Mouse (Mus musculus): ENCODE results near the gene Nectin3. TPM values are rescaled to one million over a fixed set of nuclear protein-coding genes. Genes with fewer than 3 reads are reported as not detected.
"Not testable (repeated sequence)": the region's sequence is repeated elsewhere in the genome, so short reads cannot be mapped to it uniquely, and the experiment has no call there.

Nectin3 gene
- polyA plus RNA-seq, 1 experiment from 2014 or later, result 31.1 TPM

- Histone ChIP-seq H3K4me1 (peaks cover 12% of the 10 kb centered on the region; the same call in 1 of the 2 replicates), H3K9me3 (no peaks in the 10 kb centered on the region), H3K36me3 (replicated peaks) (no peaks in the 10 kb centered on the region), H3K4me2 (no peak overlapping the region), H3K27me3 (replicated peaks) (no peaks in the 10 kb centered on the region), H3K9ac (no peak overlapping the region), H3K4me3 (no peak overlapping the region), H3K27ac (no peak overlapping the region)
- ATAC-seq (replicated peaks), result no peak
- WGBS, result 95% methylated on average over 15 of the region's 15 CpGs
These were observed 90.3 kb downstream of the Nectin3 start for GRCm38 (mm10) chr16:46407997-46408396.

GRCm38 (mm10) chr16:46406844-46407639, 91.3 kb downstream of the Nectin3 start:
- 90% methylated on average over 7 of the region's 7 CpGs for WGBS
- no peak overlapping the region for H3K27ac ChIP-seq
- no peak for ATAC-seq (replicated peaks)
- peaks cover 12% of the 10 kb centered on the region; the same call in 1 of the 2 replicates for H3K4me1 ChIP-seq
- H3K9me3 ChIP-seq, result no peaks in the 10 kb centered on the region
- no peak overlapping the region for H3K9ac ChIP-seq
- H3K36me3 ChIP-seq (replicated peaks), result no peaks in the 10 kb centered on the region
- H3K4me3 ChIP-seq, result no peak overlapping the region
- no peaks in the 10 kb centered on the region for H3K27me3 ChIP-seq (replicated peaks)
- no peak overlapping the region for H3K4me2 ChIP-seq

- no peaks in the 10 kb centered on the region for H3K27me3 ChIP-seq (replicated peaks)
- H3K36me3 ChIP-seq (replicated peaks), result no peaks in the 10 kb centered on the region
- no peak for ATAC-seq (replicated peaks)
- H3K9ac ChIP-seq, result no peak overlapping the region
- no peaks in the 10 kb centered on the region for H3K4me1 ChIP-seq
- H3K9me3 ChIP-seq, result no peaks in the 10 kb centered on the region
- 93% methylated on average over 4 of the region's 4 CpGs for WGBS
- H3K4me3 ChIP-seq, result no peak overlapping the region
- H3K27ac ChIP-seq, result no peak overlapping the region
- no peak overlapping the region for H3K4me2 ChIP-seq
These were observed 100.4 kb downstream of the Nectin3 start for GRCm38 (mm10) chr16:46397945-46398344.

- no peaks in the 10 kb centered on the region for H3K27me3 ChIP-seq (replicated peaks)
- H3K4me2 ChIP-seq, result no peak overlapping the region
- H3K36me3 ChIP-seq (replicated peaks), result no peaks in the 10 kb centered on the region
- H3K9ac ChIP-seq, result no peak overlapping the region
- peaks cover 26% of the 10 kb centered on the region for H3K4me1 ChIP-seq
- no peak overlapping the region for H3K4me3 ChIP-seq
- peak; percentile 72 for ATAC-seq (replicated peaks)
- WGBS, result 29% methylated on average over 6 of the region's 6 CpGs
- no peaks in the 10 kb centered on the region for H3K9me3 ChIP-seq
- no peak overlapping the region for H3K27ac ChIP-seq
These were observed 108.8 kb downstream of the Nectin3 start for GRCm38 (mm10) chr16:46389415-46390033.

- WGBS, result 24% methylated on average over 11 of the region's 11 CpGs
- ATAC-seq (replicated peaks), result peak; percentile 55
- Histone ChIP-seq H3K36me3 (replicated peaks) (no peaks in the 10 kb centered on the region), H3K4me2 (no peak overlapping the region), H3K4me1 (peaks cover 26% of the 10 kb centered on the region), H3K4me3 (no peak overlapping the region), H3K9me3 (no peaks in the 10 kb centered on the region), H3K27ac (0 out of 2 replicates have a peak overlapping the region, but pooled peaks have one; percentile 45), H3K27me3 (replicated peaks) (no peaks in the 10 kb centered on the region), H3K9ac (no peak overlapping the region)
These were observed 109.6 kb downstream of the Nectin3 start for GRCm38 (mm10) chr16:46388527-46389414.

- no peak overlapping the region for H3K27ac ChIP-seq
- no peak for ATAC-seq (replicated peaks)
- no peak overlapping the region for H3K4me2 ChIP-seq
- H3K9me3 ChIP-seq, result no peaks in the 10 kb centered on the region
- 78% methylated on average over 5 of the region's 5 CpGs for WGBS
- no peaks in the 10 kb centered on the region for H3K36me3 ChIP-seq (replicated peaks)
- no peak overlapping the region for H3K4me3 ChIP-seq
- H3K9ac ChIP-seq, result no peak overlapping the region
- H3K4me1 ChIP-seq, result peaks cover 11% of the 10 kb centered on the region
- H3K27me3 ChIP-seq (replicated peaks), result no peaks in the 10 kb centered on the region
These were observed 114.0 kb downstream of the Nectin3 start for GRCm38 (mm10) chr16:46384279-46384678.

- Histone ChIP-seq H3K36me3 (replicated peaks) (no peaks in the 10 kb centered on the region), H3K27ac (no peak overlapping the region), H3K4me2 (no peak overlapping the region), H3K9me3 (no peaks in the 10 kb centered on the region), H3K4me3 (no peak overlapping the region), H3K4me1 (peaks cover 2% of the 10 kb centered on the region), H3K27me3 (replicated peaks) (no peaks in the 10 kb centered on the region), H3K9ac (no peak overlapping the region)
- no peak for ATAC-seq (replicated peaks)
- WGBS, result 91% methylated on average over 4 of the region's 4 CpGs
These were observed 115.0 kb downstream of the Nectin3 start for GRCm38 (mm10) chr16:46383344-46383743.

GRCm38 (mm10) chr16:46376575-46376974, 121.8 kb downstream of the Nectin3 start:
- Histone ChIP-seq H3K4me2 (no peak overlapping the region), H3K9me3 (no peaks in the 10 kb centered on the region), H3K9ac (no peak overlapping the region), H3K27ac (no peak overlapping the region), H3K4me3 (no peak overlapping the region), H3K27me3 (replicated peaks) (no peaks in the 10 kb centered on the region), H3K36me3 (replicated peaks) (no peaks in the 10 kb centered on the region), H3K4me1 (no peaks in the 10 kb centered on the region)
- ATAC-seq (replicated peaks), result no peak
- 76% methylated on average over 3 of the region's 3 CpGs for WGBS

- no peaks in the 10 kb centered on the region for H3K9me3 ChIP-seq
- no peaks in the 10 kb centered on the region for H3K36me3 ChIP-seq (replicated peaks)
- 0 out of 2 replicates have a peak, but pooled peaks cover 7% of the 10 kb centered on the region for H3K4me1 ChIP-seq
- no peaks in the 10 kb centered on the region for H3K27me3 ChIP-seq (replicated peaks)
- H3K4me3 ChIP-seq, result no peak overlapping the region
- no peak overlapping the region for H3K9ac ChIP-seq
- no peak overlapping the region for H3K4me2 ChIP-seq
- 0 out of 2 replicates have a peak, but pooled peaks have one; percentile 6 for ATAC-seq (replicated peaks)
- 67% methylated on average over 6 of the region's 6 CpGs for WGBS
- no peak overlapping the region for H3K27ac ChIP-seq
These were observed 136.3 kb downstream of the Nectin3 start for GRCm38 (mm10) chr16:46362022-46362421.

GRCm38 (mm10) chr16:46357658-46358057, 140.7 kb downstream of the Nectin3 start:
- not testable (repeated sequence) for H3K4me1 ChIP-seq; H3K27ac ChIP-seq; H3K27me3 ChIP-seq (replicated peaks); H3K4me2 ChIP-seq; H3K36me3 ChIP-seq (replicated peaks); ATAC-seq (replicated peaks); H3K4me3 ChIP-seq; H3K9me3 ChIP-seq; H3K9ac ChIP-seq
- WGBS, result 81% methylated on average over 2 of the region's 2 CpGs

GRCm38 (mm10) chr16:46356663-46357062, 141.7 kb downstream of the Nectin3 start:
- Histone ChIP-seq H3K36me3 (replicated peaks) (no peaks in the 10 kb centered on the region), H3K27ac (no peak overlapping the region), H3K4me2 (no peak overlapping the region), H3K9ac (no peak overlapping the region), H3K9me3 (no peaks in the 10 kb centered on the region; the same call in 1 of the 2 replicates), H3K4me1 (0 out of 2 replicates have a peak, but pooled peaks cover 5% of the 10 kb centered on the region), H3K27me3 (replicated peaks) (no peaks in the 10 kb centered on the region), H3K4me3 (no peak overlapping the region)
- no peak for ATAC-seq (replicated peaks)
- WGBS, result 53% methylated on average over 3 of the region's 3 CpGs

Data from midbrain, embryonic 15.5 days (tissue).